Mouse (Mus musculus): ENCODE results near the gene Phf11d. TPM values are rescaled to one million over a fixed set of nuclear protein-coding genes. Genes with fewer than 3 reads are reported as not detected.
"Not testable (repeated sequence)": the region's sequence is repeated elsewhere in the genome, so short reads cannot be mapped to it uniquely, and the experiment has no call there.

Phf11d gene
- polyA plus RNA-seq, 1 experiment: 0.06 TPM

DNA sequence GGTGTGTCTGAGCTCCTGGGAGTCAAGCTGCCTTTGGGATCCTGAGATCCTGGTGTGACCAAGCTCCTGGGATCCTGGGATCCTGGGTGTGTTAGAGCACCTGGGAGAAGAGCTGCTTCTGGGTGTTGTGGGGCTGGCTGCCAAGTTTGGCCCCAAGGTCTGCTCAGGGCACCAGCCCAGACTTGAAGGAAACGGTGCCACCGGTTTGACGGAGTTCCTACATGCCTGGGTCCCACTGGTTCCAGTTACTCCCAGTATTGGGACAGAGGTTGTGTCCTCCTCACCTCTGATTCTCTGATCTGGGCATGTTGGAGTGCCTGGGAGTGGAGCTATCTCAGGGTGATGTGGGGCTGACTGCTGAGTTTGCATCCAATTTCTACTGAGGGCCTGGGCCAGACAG is 46.2 kb downstream of the Phf11d start:
- H3K4me3 ChIP-seq: not testable (repeated sequence)

More for the DNA sequence above, 46.2 kb downstream of the Phf11d start:
- not testable (repeated sequence) for H3K27me3 ChIP-seq (ENCODE audit: control insufficient read depth, insufficient read depth, insufficient read length); H3K4me2 ChIP-seq (ENCODE audit: low read depth); H3K79me2 ChIP-seq (ENCODE audit: control insufficient read depth, insufficient read depth); H3K36me3 ChIP-seq (ENCODE audit: control insufficient read depth, insufficient read depth); H3ac ChIP-seq (ENCODE audit: control insufficient read depth, insufficient read length)

Other genes with a start within 250 kb of the Phf11d start
- gene 1700129C05Rik, start 222.6 kb downstream of the Phf11d start, polyA plus RNA-seq (2012; fragmentation: generic; extraction: Trizol): not detected
- not detected for gene Gm5142, start 186.7 kb downstream of the Phf11d start, polyA plus RNA-seq (2012; fragmentation: generic; extraction: Trizol)
- gene Rcbtb1, start 164.3 kb downstream of the Phf11d start, polyA plus RNA-seq (2012; fragmentation: generic; extraction: Trizol): 5.7 TPM
- not detected for gene Gm6904, start 105.3 kb downstream of the Phf11d start, polyA plus RNA-seq (2012; fragmentation: generic; extraction: Trizol)
- gene Phf11a, start 67.9 kb downstream of the Phf11d start, polyA plus RNA-seq (2012; fragmentation: generic; extraction: Trizol): not detected
- 0.06 TPM for gene Phf11b, start 24.1 kb downstream of the Phf11d start, polyA plus RNA-seq (2012; fragmentation: generic; extraction: Trizol)
- 0.07 TPM for gene Phf11c, start 29.9 kb upstream of the Phf11d start, polyA plus RNA-seq (2012; fragmentation: generic; extraction: Trizol)
- 2.2 TPM for gene Setdb2, start 75.4 kb upstream of the Phf11d start, polyA plus RNA-seq (2012; fragmentation: generic; extraction: Trizol)
- gene Cab39l, start 75.5 kb upstream of the Phf11d start, polyA plus RNA-seq (2012; fragmentation: generic; extraction: Trizol): 8.3 TPM
- gene Cdadc1, start 232.5 kb upstream of the Phf11d start, polyA plus RNA-seq (2012; fragmentation: generic; extraction: Trizol): 10.5 TPM

All from myocyte (in vitro differentiated cells).